Mouse (Mus musculus): Measurements from ENCODE around the gene Rpl18a.

- TF ChIP-seq POLR2A (IDR thresholded peaks at IDR 0.05; ENCODE audit: low read depth, low read length) (no peak), CTCF (IDR thresholded peaks at IDR 0.05; ENCODE audit: extremely low read depth, insufficient read depth, insufficient read length, insufficient replicate concordance) (no peak)
Measured at GRCm38 (mm10) chr8:70885612-70886011, 11.6 kb downstream of the Rpl18a start.
